Mouse (Mus musculus) cerebellum, postnatal 4 days (tissue): ENCODE results near the gene Myt1.
"Not testable (repeated sequence)": the region's sequence is repeated elsewhere in the genome, so short reads cannot be mapped to it uniquely, and the experiment has no call there.

Experiments used
- DNase-seq, 2 experiments: peaks; one replicate each; pipeline ENCODE4 v3.0.0; 2022; ENCODE audit warnings: low spot score in 2 of 2, mixed read lengths in 1 of 2

Myt1 gene

GRCm38 (mm10) chr2:181777715-181778114 is 14.6 kb downstream of the Myt1 start:
- no peak for DNase-seq

- DNase-seq, result no peak
These were observed 18.3 kb downstream of the Myt1 start for GRCm38 (mm10) chr2:181781421-181781820.

DNA sequence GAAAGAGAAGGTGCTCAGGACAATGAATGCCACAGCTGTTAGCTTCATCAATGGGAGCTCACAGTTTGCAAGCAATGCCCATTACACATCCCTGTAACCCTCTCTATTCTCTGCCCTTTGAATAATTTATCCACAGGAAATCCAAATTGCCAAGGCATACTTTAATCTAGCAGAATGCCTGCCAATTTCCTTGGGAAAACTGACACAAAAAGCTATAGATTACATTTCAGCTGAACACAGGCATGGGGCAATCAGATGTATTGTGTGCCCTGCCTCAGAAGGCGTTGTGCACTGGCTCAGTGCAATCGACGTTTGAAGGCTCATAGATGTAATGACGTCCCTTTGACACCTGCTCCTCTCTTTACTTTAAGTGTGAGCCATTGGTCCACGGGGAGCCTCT is 24.7 kb downstream of the Myt1 start:
- no peak for DNase-seq

- DNase-seq, result peak in 1 of 2 experiments; percentile 46
These were observed 26.3 kb downstream of the Myt1 start for GRCm38 (mm10) chr2:181789396-181789795.

GRCm38 (mm10) chr2:181793186-181793585 is 30.1 kb downstream of the Myt1 start:
- not testable (repeated sequence) for DNase-seq

DNA sequence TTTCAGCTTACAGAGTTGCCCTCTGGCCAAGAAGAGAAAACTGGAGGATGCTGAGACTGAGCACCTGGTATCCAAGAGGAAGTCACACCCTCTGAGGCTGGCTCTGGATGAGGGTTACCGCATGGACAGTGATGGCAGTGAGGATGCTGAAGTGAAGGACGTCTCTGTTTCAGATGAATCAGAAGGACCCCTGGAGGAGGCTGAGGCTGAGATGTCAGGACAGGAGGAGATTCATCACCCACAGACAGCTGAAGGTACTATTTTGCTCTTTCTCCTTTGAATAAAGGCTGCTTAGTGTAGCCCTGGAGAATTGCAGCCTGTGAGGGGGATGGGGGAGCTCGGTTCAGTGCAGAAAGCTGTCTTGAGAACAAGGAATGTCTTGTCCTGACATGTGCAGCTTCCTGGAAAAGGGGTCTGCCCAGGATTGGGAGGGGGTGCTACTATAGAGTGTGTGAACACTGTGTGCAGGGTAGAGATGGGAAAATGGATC is 32.6 kb downstream of the Myt1 start:
- no peak for DNase-seq

DNA sequence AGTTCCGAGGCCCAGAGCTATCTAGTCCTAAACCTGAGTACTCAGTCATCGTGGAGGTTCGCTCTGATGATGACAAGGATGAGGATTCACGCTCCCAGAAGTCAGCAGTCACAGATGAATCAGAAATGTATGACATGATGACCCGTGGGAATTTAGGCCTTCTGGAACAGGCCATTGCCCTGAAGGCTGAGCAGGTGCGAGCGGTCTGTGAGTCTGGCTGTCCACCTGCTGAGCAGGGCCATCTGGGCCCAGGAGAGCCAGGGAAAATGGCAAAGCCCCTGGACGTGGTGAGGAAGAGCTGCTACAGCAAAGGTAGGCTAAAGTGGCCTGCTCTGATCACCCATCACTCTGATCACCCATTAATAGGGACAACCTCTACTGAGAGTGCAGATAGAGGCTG is 34.5 kb downstream of the Myt1 start:
- DNase-seq, result no peak

DNA sequence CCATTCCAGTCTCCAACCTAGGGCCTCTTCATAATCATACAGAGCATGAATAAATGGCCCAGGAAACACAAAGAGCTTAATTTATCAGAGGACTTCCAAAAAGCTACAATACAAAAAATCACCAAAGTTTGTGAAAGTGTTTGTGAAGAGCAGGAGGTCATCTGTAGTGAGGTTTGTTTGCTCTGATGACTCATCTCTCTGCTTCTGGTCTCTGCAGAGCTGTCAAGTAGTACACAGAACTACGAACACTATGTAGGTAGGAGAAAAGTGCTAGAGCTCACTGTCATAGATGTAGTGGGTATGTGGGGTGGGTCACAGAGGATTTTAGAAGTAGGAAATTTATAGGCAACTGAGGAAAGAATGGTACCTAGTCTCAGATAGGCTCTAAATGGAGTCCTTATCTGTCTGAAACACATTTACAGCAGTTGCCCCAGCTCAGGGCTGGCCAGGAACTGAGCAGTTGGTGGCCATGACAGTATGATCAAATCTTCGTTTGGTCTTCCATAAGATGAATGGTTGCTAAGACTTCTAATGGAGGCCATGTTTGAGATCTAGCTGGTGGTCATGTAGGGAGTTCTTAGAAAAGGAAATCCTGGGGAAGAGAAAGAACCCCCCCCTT is 66.0 kb downstream of the Myt1 start:
- DNase-seq, result no peak

DNA sequence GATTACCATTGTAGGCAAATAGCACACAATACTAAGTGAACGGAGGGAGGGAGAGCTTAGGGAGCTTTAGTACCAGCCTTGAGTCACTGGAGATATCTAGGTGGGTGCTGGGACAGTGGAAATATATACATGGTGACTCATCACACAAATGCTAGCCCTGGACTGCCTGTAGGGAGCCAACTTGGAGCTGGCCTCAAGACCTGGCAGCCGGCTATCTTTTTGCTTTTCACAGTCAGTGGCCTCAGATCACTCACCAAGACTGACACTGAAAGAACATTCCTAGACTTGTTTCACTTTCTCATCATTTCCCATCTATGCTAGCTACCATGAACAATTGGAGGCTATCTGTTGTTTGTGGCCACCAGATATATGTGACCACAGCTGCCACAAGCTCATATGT is 69.6 kb downstream of the Myt1 start:
- no peak for DNase-seq

DNA sequence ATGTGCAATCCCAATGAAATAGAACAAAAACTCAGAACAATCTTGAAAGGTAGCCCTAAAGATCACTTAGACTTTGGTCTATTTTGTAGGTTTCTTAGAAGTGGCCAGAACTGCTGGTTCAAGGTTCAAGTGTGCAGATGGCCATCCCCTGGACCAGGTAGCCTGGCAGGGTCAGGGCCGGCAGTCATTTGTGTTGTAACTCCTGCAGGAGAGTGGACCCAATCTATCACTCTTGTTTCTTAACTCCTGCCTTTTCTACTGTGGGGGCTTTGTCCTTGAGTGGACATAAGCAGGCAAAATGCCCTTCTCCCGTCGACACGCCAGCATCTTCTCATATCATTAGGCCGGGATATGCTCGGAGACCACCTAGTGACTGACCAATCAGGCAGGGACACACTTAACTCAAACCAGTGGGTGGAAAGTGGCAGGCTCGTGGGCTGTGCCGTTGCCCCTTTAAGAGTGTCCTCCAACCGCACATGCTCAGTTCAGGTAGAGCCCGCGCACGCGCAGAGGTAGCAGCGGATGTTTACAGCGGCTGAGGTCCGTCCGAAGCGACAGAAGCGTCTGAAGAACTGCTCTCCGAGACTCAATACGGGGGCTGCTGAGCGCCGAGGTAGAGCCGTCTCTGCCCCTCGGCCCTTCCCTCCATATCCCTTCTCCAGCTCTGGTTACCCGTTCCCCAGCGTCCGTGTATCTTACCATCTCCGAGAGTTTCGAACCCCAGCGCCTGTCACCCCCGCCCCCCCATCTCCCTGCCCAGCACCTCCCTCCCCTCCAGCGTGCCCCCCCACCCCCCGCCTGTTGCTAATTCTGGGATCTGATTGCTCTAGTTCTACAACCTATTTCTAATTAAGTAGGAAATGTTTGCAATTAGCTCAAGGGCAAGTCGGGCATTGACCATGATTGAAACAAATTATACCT is 74.5 kb downstream of the Myt1 start, which contains the start of gene Pcmtd2:
Gene Pcmtd2 (plus strand): TSS at position 483 of the 921 bp plus-strand sequence.
- peak; percentile 70 to 86 for DNase-seq

- no peak for DNase-seq
These were observed 75.2 kb downstream of the Myt1 start for GRCm38 (mm10) chr2:181838293-181838680.

GRCm38 (mm10) chr2:181845709-181846394 is 82.7 kb downstream of the Myt1 start:
- no peak for DNase-seq

DNA sequence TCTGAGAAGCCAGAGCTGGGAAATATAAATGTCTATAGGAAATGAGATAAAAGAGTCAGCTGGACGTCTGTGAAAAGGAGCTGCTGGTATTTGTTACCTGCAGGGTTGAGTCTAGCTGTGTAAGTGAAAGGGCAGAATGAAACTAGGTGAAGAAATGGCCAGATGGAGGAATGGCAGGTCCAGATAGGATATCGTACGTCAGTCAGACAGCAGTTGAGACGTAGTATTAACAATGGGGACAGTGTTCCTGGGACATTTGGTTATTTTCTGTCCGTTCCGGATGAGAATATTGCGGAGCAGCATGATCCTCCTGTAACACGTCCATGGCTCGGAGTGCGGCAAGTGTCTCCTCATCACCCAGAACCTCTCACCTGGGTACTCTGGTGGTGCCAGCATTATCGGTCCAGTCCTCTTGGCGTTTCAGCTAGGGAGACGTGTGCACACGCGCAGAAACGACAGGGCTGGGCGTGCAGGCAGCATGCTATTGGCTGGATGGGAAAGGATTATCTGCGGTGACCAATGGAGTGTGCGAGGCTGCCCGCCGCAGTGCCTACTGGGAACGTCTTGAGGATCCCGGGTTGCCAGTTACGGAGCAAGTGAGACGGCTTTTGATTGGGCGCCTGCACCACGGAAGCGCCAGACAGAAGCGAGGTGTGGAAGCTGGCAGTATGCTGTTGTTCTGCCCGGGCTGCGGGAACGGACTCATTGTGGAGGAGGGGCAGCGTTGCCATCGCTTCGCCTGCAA is 100.8 kb downstream of the Myt1 start, which contains the start of gene Polr3k:
Gene Polr3k (plus strand): TSS at position 547 of the 745 bp plus-strand sequence.
- DNase-seq, result peak; percentile 76 to 89

- no peak for DNase-seq
These were observed 101.4 kb downstream of the Myt1 start for GRCm38 (mm10) chr2:181864536-181864860.

- DNase-seq, result peak; percentile 48 to 73
These were observed 103.8 kb downstream of the Myt1 start for GRCm38 (mm10) chr2:181866931-181867330.

- no peak for DNase-seq
These were observed 107.9 kb downstream of the Myt1 start for GRCm38 (mm10) chr2:181871039-181871438.
